Mouse (Mus musculus) brain, embryonic 14.5 days (tissue): ENCODE measurements around the gene Arfgef2.

ENCODE experiments used
- CTCF ChIP-seq: fragments of 200-500 bp; IDR thresholded peaks from 2 replicates; pipeline ENCODE4 v1.5.1; 2012; ENCODE audit warnings: inconsistent platforms, mild to moderate bottlenecking, moderate library complexity, borderline replicate concordance; ENCODE audit not compliant: insufficient read depth, insufficient read length; ENCODE audit errors: extremely low read depth
- POLR2A ChIP-seq: fragments of 200-500 bp; IDR thresholded peaks from 2 replicates; pipeline ENCODE4 v1.6.1; 2012; ENCODE audit warnings: mild to moderate bottlenecking, inconsistent platforms, borderline replicate concordance; ENCODE audit not compliant: poor library complexity, insufficient read depth, insufficient read length, severe bottlenecking; ENCODE audit errors: extremely low read depth

DNA sequence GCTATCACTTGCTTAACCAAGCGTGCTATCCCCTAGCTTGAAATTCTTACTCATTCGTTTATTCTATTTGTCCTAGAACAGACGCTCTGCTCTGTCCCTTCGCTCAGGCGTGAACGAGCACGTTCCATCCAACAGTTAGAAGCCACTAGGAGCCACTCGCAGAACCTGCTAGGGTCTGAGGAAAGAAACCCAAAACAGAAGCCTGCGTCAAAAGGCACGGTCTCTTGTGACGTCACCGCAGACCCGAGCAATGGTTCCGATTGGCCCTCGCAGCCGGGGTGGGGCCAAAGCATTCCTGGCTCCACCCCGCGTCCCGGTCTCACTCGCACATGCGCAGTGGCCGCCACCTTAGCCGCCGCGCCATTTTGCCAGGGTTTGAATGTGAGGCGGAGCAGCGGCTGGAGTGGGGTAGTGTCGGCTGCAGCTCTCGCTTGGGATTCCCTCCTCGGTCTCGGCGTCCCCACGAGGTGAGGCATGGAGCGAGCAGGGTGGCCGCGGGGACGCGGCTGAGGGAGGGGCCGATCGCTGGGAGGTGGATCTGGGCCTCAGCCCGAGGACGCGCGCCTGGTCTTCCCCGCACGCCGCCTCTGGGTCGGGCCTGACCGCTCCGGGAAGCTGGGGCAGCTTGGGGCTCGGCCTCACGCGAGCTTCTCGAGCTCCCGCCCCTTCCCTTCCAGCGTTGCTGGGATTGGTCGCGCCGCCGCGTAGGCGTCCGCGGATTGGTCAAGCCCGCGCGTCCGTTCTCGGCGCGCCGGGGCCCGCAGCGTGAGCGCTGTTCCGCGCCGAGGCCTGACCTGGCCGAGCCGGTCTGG, 100.5 kb downstream of the Arfgef2 start, which contains the start of gene Cse1l:
- TF ChIP-seq CTCF (no peak), POLR2A (peak; percentile 58; the same call in 1 of the 2 replicates)
